Mouse (Mus musculus) liver, postnatal 0 days (tissue): Measurements from ENCODE around the gene Cep128.

Experiments used
- CTCF ChIP-seq: sonication (generic); IDR thresholded peaks from 2 replicates; pipeline ENCODE4 v1.5.1; 2016; ENCODE audit warnings: antibody characterized with exemption, low read depth
- EP300 ChIP-seq: IDR thresholded peaks from 2 replicates; pipeline ENCODE4 v1.6.1; 2016; ENCODE audit warnings: antibody characterized with exemption, low read depth, mild to moderate bottlenecking

GRCm38 (mm10) chr12:91063337-91064015, 320.7 kb downstream of the Cep128 start:
- TF ChIP-seq CTCF (no peak), EP300 (no peak)
